9 mouse cellular contexts compared by ENCODE assay signal in genomic region chr5:74162013-74162412, GRCm38 (mm10). TPM values are rescaled to one million over a fixed set of nuclear protein-coding genes. Genes with fewer than 3 reads are reported as not detected.
DNase-seq lines count a peak whose midpoint lies in the region; ATAC-seq and TF ChIP-seq lines count a peak whose summit lies in the region.
"Had no signal": no experiment of that assay in that cellular context is flagged by ENCODE, and none has a peak within 500 bp of the region (broad histone marks: within the 10 kb centered on the region; RNA-seq: fewer than 3 reads in every experiment).

No protein-coding gene starts in this region.

- H3K79me2 ChIP-seq in heart, adult 2 months (replicated peaks; ENCODE audit: control insufficient read depth, insufficient read depth, low read length), result no peaks in the 10 kb centered on the region

- H3K9me3 ChIP-seq in heart, postnatal 0 days (replicated peaks; ENCODE audit: control insufficient read depth, low read length), result no peaks in the 10 kb centered on the region
- no peaks in the 10 kb centered on the region for H3K9me3 ChIP-seq in embryonic facial prominence, embryonic 15.5 days (replicated peaks)
- H3K9me3 ChIP-seq in intestine, embryonic 14.5 days (ENCODE audit: control insufficient read depth, low read length), result no peaks in the 10 kb centered on the region
- H3K9me3 ChIP-seq in neural tube, embryonic 12.5 days, result no peaks in the 10 kb centered on the region

- H3K27ac ChIP-seq in heart, postnatal 0 days (ENCODE audit: low read depth), result peak overlapping the region; percentile 80
- H3K27ac ChIP-seq in heart, adult 2 months, result no peak overlapping the region
- H3K27ac ChIP-seq in embryonic facial prominence, embryonic 15.5 days (replicated peaks), result peak overlapping the region; percentile 92
- H3K27ac ChIP-seq in intestine, embryonic 14.5 days (ENCODE audit: low read depth), result peak overlapping the region; percentile 77
- no peak overlapping the region for H3K27ac ChIP-seq in neural tube, embryonic 12.5 days

- no peak for TF ChIP-seq POLR2A in heart, adult 2 months (IDR thresholded peaks at IDR 0.05; ENCODE audit: insufficient read depth, low read depth, low read length)

- WGBS in heart, postnatal 0 days, result 47% methylated on average over 3 of the region's 3 CpGs
- 57% methylated on average over 3 of the region's 3 CpGs for WGBS in heart, adult 2 months
- WGBS in embryonic facial prominence, embryonic 15.5 days, result 19% methylated on average over 3 of the region's 3 CpGs
- WGBS in intestine, embryonic 14.5 days, result 45% methylated on average over 3 of the region's 3 CpGs
- WGBS in neural tube, embryonic 12.5 days, result 62% methylated on average over 3 of the region's 3 CpGs

- no peak for TF ChIP-seq CTCF in heart, postnatal 0 days (IDR thresholded peaks at IDR 0.05; ENCODE audit: low read depth)
- no peak for TF ChIP-seq CTCF in heart, adult 2 months (IDR thresholded peaks at IDR 0.05)

- no peak for DNase-seq in heart, postnatal 0 days (ENCODE audit: low spot score)
- DNase-seq in heart, adult 2 months, result no peak
- DNase-seq in intestine, embryonic 14.5 days (ENCODE audit: low spot score), result no peak
- no peak for DNase-seq in spleen, postnatal 10 days (ENCODE audit: low spot score in 2 of 2)
- no peak for DNase-seq in layer of hippocampus, postnatal 10 days (ENCODE audit: low spot score in 2 of 2)
- no peak for DNase-seq in left cerebral cortex, postnatal 10 days (ENCODE audit: extremely low spot score in 1 of 2, low spot score in 2 of 2)

- no peaks in the 10 kb centered on the region for H3K27me3 ChIP-seq in heart, postnatal 0 days (ENCODE audit: control insufficient read depth, insufficient read depth, low read length)
- no peaks in the 10 kb centered on the region for H3K27me3 ChIP-seq in heart, adult 2 months (ENCODE audit: control insufficient read depth, insufficient read depth, low read length)
- H3K27me3 ChIP-seq in embryonic facial prominence, embryonic 15.5 days, result no peaks in the 10 kb centered on the region
- H3K27me3 ChIP-seq in intestine, embryonic 14.5 days (replicated peaks; ENCODE audit: control insufficient read depth, insufficient read depth, low read length), result no peaks in the 10 kb centered on the region
- no peaks in the 10 kb centered on the region for H3K27me3 ChIP-seq in neural tube, embryonic 12.5 days (replicated peaks)

- intact Hi-C loops in heart, adult 2 months (cut with DNase I), result no loop called here
- intact Hi-C loops in left cerebral cortex, postnatal 10 days (cut with DNase I), result no loop called here

- no peak overlapping the region for H3K9ac ChIP-seq in heart, postnatal 0 days (replicated peaks; ENCODE audit: low read depth, low read length)
- H3K9ac ChIP-seq in heart, adult 2 months (ENCODE audit: low read depth, low read length), result no peak overlapping the region
- no peak overlapping the region for H3K9ac ChIP-seq in embryonic facial prominence, embryonic 15.5 days
- H3K9ac ChIP-seq in intestine, embryonic 14.5 days (ENCODE audit: low read length), result no peak overlapping the region
- H3K9ac ChIP-seq in neural tube, embryonic 12.5 days, result no peak overlapping the region

- peak overlapping the region; percentile 3; the same call in 1 of the 2 replicates for H3K4me3 ChIP-seq in heart, postnatal 0 days (ENCODE audit: low read depth, low read length)
- no peak overlapping the region for H3K4me3 ChIP-seq in heart, adult 2 months
- H3K4me3 ChIP-seq in embryonic facial prominence, embryonic 15.5 days (replicated peaks), result peak overlapping the region; percentile 21
- no peak overlapping the region for H3K4me3 ChIP-seq in intestine, embryonic 14.5 days (ENCODE audit: low read depth, low read length)
- no peak overlapping the region for H3K4me3 ChIP-seq in neural tube, embryonic 12.5 days

- no peak for TF ChIP-seq EP300 in heart, postnatal 0 days (IDR thresholded peaks at IDR 0.05; ENCODE audit: low read depth)
- no peak for TF ChIP-seq EP300 in heart, adult 2 months (IDR thresholded peaks at IDR 0.05; ENCODE audit: insufficient read depth, low read depth, low read length)

- no peaks in the 10 kb centered on the region for H3K36me3 ChIP-seq in heart, postnatal 0 days (replicated peaks; ENCODE audit: control insufficient read depth, insufficient read depth, low read length)
- H3K36me3 ChIP-seq in heart, adult 2 months (ENCODE audit: control insufficient read depth, insufficient read depth, low read length), result no peaks in the 10 kb centered on the region
- H3K36me3 ChIP-seq in embryonic facial prominence, embryonic 15.5 days, result no peaks in the 10 kb centered on the region
- H3K36me3 ChIP-seq in intestine, embryonic 14.5 days (ENCODE audit: control insufficient read depth, insufficient read depth, low read length), result no peaks in the 10 kb centered on the region
- no peaks in the 10 kb centered on the region for H3K36me3 ChIP-seq in neural tube, embryonic 12.5 days

- ATAC-seq in heart, postnatal 0 days (ENCODE audit: insufficient read depth, low read depth), result no peak
- ATAC-seq in embryonic facial prominence, embryonic 15.5 days (ENCODE audit: insufficient number of reproducible peaks, low FRiP score, low TSS enrichment, low read depth), result no peak
- ATAC-seq in intestine, embryonic 14.5 days (replicated peaks; ENCODE audit: low FRiP score, low TSS enrichment, low read depth), result no peak
- ATAC-seq in neural tube, embryonic 12.5 days (ENCODE audit: low FRiP score, low read depth), result no peak
- ATAC-seq: CD4-positive, CD25-positive, alpha-beta regulatory T cell, adult 4 months had no signal

- H3K4me2 ChIP-seq in heart, postnatal 0 days (ENCODE audit: low read depth, low read length), result peak overlapping the region; percentile 45
- H3K4me2 ChIP-seq in embryonic facial prominence, embryonic 15.5 days (replicated peaks), result peak overlapping the region; percentile 50
- peak overlapping the region; percentile 41 for H3K4me2 ChIP-seq in intestine, embryonic 14.5 days (ENCODE audit: low read length)
- H3K4me2 ChIP-seq in neural tube, embryonic 12.5 days (replicated peaks), result peak overlapping the region; percentile 43

- peaks cover 38% of the 10 kb centered on the region for H3K4me1 ChIP-seq in heart, postnatal 0 days (ENCODE audit: control insufficient read depth, insufficient read depth)
- peaks cover 3% of the 10 kb centered on the region; the same call in 1 of the 2 replicates for H3K4me1 ChIP-seq in heart, adult 2 months (ENCODE audit: control insufficient read depth, insufficient read depth, low read length)
- H3K4me1 ChIP-seq in embryonic facial prominence, embryonic 15.5 days, result peaks cover 52% of the 10 kb centered on the region
- H3K4me1 ChIP-seq in intestine, embryonic 14.5 days (replicated peaks; ENCODE audit: control insufficient read depth, insufficient read depth, low read length), result peaks cover 27% of the 10 kb centered on the region
- peaks cover 8% of the 10 kb centered on the region for H3K4me1 ChIP-seq in neural tube, embryonic 12.5 days

RNA-seq across cellular contexts. Expression of gene Rasl11b, which starts 33.1 kb away (rescaled TPM):
- total RNA-seq in heart, postnatal 0 days (2014; rRNA removed; ENCODE audit: low replicate concordance), result 22.8 and 24.5 TPM in 2 replicates
- 61.9 and 67.8 TPM in 2 replicates for polyA plus RNA-seq in heart, postnatal 0 days (2015; fragmentation: Nextera tagmentation; extraction: Ambion mirVana)
- 10 to 100 TPM; 27.8 to 28.9 TPM for total RNA-seq in heart, adult 2 months (2021)
- 31.3 and 44.4 TPM in 2 replicates for polyA plus RNA-seq in heart, adult 2 months (2012; rRNA removed)
- 123 and 138 TPM in 2 replicates for polyA plus RNA-seq in embryonic facial prominence, embryonic 15.5 days (2015; fragmentation: Nextera tagmentation; extraction: Ambion mirVana)
- polyA plus RNA-seq in intestine, embryonic 14.5 days (2014; fragmentation: Nextera tagmentation; extraction: Ambion mirVana), result 39.6 and 43.8 TPM in 2 replicates
- 38.2 and 41.7 TPM in 2 replicates for polyA plus RNA-seq in neural tube, embryonic 12.5 days (2016; fragmentation: Nextera tagmentation; extraction: Ambion mirVana)
- 10 to 100 TPM; 44.4 to 48.5 TPM for total RNA-seq in layer of hippocampus, postnatal 10 days (2021)
- total RNA-seq in left cerebral cortex, postnatal 10 days (2021), result 10 to 100 TPM; 74.5 to 75.6 TPM

Comparison
In these comparisons a context has a peak if more than half of its experiments do, and no peak if none do; other contexts are left out.
1. H3K27ac ChIP-seq: peak in heart, postnatal 0 days (single experiment), embryonic facial prominence, embryonic 15.5 days (single experiment) and intestine, embryonic 14.5 days (single experiment); none in heart, adult 2 months (single experiment) and neural tube, embryonic 12.5 days (single experiment).
2. H3K4me3 ChIP-seq: peak in heart, postnatal 0 days (single experiment) and embryonic facial prominence, embryonic 15.5 days (single experiment); none in heart, adult 2 months (single experiment), intestine, embryonic 14.5 days (single experiment) and neural tube, embryonic 12.5 days (single experiment).
3. Peak in every context shown above with its lines, with median percentiles within 50 percentile points of each other: H3K4me2 ChIP-seq.